Mouse (Mus musculus) ovary, adult 18-20 months (tissue): ENCODE measurements around the gene Mknk2.
"Not testable (repeated sequence)": the region's sequence is repeated elsewhere in the genome, so short reads cannot be mapped to it uniquely, and the experiment has no call there.

Experiments used
- DNase-seq: peaks from one replicate; pipeline ENCODE4 v3.0.0; 2022; ENCODE audit warnings: low spot score, mixed read lengths

Mknk2 gene

GRCm38 (mm10) chr10:80649910-80650309, 28.0 kb downstream of the Mknk2 start:
- not testable (repeated sequence) for DNase-seq

- no peak for DNase-seq
Measured at GRCm38 (mm10) chr10:80646936-80647335, 31.0 kb downstream of the Mknk2 start.

- DNase-seq: no peak
Measured at GRCm38 (mm10) chr10:80635345-80635744, 42.6 kb downstream of the Mknk2 start.

GRCm38 (mm10) chr10:80628925-80629324, 49.0 kb downstream of the Mknk2 start:
- DNase-seq: no peak

- DNase-seq: no peak
Measured at GRCm38 (mm10) chr10:80627685-80628084, 50.2 kb downstream of the Mknk2 start.

GRCm38 (mm10) chr10:80625764-80626163, 52.1 kb downstream of the Mknk2 start:
- DNase-seq: no peak

- DNase-seq: no peak
Measured at GRCm38 (mm10) chr10:80623457-80624191, 54.3 kb downstream of the Mknk2 start.

- DNase-seq: peak; percentile 34
Measured at GRCm38 (mm10) chr10:80622661-80623456, 55.1 kb downstream of the Mknk2 start, which contains the start of gene Csnk1g2. Gene Csnk1g2 (plus strand): TSS chr10:80622838.

GRCm38 (mm10) chr10:80621940-80622660, 55.8 kb downstream of the Mknk2 start:
- DNase-seq: peak; percentile 99

- DNase-seq: no peak
Measured at GRCm38 (mm10) chr10:80621690-80621939, 56.3 kb downstream of the Mknk2 start.

- no peak for DNase-seq
Measured at GRCm38 (mm10) chr10:80620796-80621689, 56.9 kb downstream of the Mknk2 start.

- DNase-seq: no peak
Measured at GRCm38 (mm10) chr10:80620365-80620764, 57.5 kb downstream of the Mknk2 start.

- DNase-seq: no peak
Measured at GRCm38 (mm10) chr10:80619465-80620244, 58.3 kb downstream of the Mknk2 start.

- DNase-seq: no peak
Measured at GRCm38 (mm10) chr10:80618181-80618580, 59.7 kb downstream of the Mknk2 start.
